Mouse (Mus musculus): Measurements from ENCODE around the gene Ak5.
"Not testable (repeated sequence)": the region's sequence is repeated elsewhere in the genome, so short reads cannot be mapped to it uniquely, and the experiment has no call there.

Ak5 gene

DNA sequence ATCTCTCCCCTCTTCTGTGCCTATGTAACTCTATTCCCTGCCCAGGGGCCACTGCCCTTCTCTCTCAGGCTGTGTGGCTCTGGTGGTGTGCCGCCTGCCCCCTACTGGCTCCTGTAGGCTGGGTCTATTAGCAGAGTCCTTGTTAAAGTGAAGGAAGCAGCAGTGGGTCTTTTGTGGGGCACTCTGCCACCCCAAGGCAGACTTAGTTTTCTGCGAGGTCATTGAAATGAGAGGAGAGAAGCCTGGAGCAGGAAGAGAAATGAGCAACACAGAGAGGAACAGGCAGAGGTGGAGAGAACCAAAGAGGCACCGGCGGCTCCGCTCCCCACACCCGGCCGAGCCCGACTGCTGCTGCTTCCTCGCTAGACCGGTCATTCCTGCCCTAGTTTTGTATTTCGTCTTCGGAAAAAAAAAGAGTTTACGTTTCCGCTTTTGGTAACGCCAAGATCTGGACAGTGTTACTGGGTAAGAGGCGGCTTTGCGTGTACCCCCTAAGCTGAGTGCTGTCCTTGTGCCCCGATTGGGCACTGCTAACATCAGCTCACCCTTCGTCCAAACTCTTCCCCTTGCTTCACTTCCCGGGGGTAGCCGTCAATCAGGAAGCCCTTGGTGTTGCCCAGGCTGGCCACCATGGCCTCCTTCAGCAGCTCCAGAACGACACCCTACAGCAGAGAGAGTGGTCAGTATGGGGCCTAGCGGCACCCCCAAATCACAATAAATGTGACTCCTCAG, 190.2 kb downstream of the Ak5 start:
- DNase-seq (ENCODE audit: low read depth, low spot score), result no peak

DNA sequence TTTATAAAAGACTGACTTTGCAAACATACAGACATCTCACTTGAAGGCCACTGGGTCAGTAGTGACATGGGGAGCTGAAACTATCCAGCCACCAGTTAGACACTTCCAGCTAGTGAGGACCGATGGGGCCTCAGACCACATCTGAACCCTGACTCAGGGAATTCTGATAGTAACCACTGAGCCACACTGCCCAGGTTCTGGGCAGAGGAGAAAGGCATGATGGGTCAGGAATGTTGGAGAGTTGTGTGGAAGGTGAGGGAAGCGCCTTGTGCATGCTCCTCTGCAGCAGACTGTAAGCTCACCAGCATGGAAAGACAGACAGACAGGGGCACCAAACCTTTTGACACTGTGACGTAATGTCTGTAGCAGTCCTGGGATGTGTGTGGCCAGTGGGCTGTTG, 192.3 kb downstream of the Ak5 start:
- DNase-seq (ENCODE audit: low read depth, low spot score), result no peak

- DNase-seq (ENCODE audit: low read depth, low spot score), result no peak
Observed at GRCm38 (mm10) chr3:152475278-152475669, 192.9 kb downstream of the Ak5 start.

DNA sequence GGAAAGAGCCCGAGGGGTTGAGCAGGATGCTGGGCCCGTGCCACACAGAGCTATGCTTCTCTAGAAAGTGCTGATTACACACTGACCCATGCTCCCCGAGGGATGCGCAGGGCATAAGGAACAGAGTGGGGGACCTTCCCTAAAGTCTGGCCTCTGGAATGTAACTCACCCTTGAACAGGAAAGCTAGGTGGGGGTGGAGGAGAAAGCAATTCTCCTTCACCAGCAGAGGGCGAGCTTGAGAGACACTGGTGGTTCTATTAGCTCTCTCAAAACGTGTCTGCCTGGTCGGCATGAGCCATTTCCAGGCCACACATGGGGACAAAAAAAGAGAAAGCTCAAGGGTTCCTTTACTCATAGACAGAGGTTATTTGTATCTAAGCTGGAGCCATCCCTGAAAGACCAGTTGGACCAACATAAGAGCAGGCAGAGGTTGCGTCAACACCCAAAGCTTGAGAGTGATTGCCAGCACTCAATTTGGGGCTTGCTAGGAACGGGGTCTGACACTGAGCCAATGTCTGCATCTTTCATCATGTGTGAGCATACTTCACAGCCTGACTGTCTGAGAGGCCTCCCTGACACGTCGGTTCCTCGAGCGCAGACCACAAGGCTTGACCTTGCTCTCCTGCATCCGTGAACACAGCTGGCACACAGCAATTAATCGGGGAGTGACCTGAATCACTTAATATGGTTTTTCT, 193.4 kb downstream of the Ak5 start:
- peak; percentile 43 for DNase-seq (ENCODE audit: low read depth, low spot score)

- DNase-seq (ENCODE audit: low read depth, low spot score), result no peak
Observed at GRCm38 (mm10) chr3:152472676-152473075, 195.5 kb downstream of the Ak5 start.

DNA sequence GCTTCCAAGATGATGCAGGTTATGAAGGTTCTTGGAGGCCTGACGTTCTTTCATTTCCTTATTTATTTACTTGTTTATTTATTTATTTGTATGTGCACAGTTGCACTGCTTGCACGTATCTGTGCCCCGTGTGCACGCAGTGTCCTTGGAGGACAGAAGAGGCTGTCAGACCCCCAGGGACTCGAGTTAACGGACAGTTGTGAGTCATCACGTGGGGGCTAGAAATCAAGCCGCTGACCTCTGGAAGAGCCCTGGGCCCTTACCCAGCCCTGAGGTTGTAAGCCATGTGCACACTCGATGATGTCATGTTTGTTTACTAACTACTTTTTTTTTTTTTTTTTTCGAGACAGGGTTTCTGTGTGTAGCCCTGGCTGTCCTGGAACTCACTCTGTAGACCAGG, 197.8 kb downstream of the Ak5 start:
- no peak for DNase-seq (ENCODE audit: low read depth, low spot score)

DNA sequence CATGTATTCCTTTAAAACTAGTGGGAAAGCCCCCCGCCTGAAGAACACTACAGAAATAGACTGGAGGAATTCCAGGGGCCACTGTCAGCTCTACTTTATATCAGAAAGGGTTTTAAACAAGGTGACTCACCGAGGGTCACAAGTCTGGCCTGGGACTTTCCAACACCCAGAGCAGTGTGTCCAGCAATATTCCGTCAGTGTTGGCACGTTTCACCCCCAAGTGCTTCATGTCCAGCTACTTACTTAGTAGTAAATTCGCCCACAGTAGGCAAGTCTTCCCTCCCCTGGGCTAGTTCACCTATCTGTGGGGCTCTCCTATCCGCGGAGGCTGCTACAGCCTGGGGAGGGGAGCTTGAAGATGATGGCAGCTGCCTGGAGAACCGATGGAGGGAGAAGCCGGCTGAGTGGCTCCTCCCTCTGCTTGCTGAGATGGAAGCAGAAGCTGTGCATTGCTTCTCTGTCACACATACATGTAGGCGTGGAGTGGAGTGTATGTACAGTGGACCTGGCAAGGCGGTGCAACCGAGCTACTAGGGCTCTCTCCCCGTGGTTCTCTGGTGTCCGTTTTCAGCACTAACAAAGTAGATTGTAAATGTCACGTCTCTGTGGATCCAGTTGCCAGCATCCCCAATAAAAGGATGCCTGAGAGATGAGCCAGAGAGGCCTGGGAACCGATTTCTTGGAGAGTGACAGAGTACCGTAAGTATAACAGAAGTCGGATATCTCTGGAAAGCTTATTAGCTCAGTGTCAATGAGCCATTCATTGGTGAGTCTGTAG, 198.5 kb downstream of the Ak5 start:
- DNase-seq (ENCODE audit: low read depth, low spot score), result no peak

GRCm38 (mm10) chr3:152468569-152469041, 199.6 kb downstream of the Ak5 start:
- no peak for DNase-seq (ENCODE audit: low read depth, low spot score)

GRCm38 (mm10) chr3:152468032-152468431, 200.1 kb downstream of the Ak5 start:
- no peak for DNase-seq (ENCODE audit: low read depth, low spot score)

DNA sequence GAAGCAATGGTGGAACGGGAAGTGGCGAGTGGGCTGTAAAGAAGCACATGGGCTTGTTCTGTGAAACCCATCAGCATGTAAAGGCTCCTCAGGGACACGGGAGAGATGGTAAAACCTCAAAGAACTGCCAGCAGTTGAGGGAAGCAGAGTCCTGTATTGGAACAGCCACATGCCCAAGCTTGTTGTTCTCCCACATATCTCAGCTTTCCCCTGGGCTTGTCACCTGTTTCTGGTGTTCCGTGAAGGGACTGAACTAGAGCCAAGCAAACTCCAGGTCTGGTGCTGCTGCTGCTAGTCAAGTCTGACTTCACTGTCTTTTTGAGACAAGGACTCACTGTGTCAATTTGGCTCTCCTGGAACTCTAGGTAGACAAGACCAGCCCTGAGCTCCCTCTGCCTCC, 200.8 kb downstream of the Ak5 start:
- no peak for DNase-seq (ENCODE audit: low read depth, low spot score)

DNA sequence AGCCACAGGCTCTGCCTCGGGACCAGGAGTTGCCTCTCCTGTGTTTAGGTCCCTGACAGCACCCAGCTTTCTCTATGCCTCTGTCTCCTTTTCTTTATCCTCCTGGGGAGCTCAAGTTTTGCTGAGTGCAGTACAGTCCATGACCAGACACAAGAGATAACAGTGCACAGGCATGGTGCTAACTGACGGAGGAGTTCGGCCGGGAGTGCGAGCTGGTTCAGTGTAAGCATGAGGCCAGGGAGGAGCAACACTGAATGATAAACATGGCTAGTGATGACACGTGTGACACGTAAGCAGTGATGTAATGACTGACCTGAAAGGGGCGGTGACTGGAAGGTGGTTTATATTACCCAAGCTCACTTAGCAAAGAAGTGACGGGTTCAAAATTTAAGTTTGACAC, 201.3 kb downstream of the Ak5 start:
- no peak for DNase-seq (ENCODE audit: low read depth, low spot score)

DNA sequence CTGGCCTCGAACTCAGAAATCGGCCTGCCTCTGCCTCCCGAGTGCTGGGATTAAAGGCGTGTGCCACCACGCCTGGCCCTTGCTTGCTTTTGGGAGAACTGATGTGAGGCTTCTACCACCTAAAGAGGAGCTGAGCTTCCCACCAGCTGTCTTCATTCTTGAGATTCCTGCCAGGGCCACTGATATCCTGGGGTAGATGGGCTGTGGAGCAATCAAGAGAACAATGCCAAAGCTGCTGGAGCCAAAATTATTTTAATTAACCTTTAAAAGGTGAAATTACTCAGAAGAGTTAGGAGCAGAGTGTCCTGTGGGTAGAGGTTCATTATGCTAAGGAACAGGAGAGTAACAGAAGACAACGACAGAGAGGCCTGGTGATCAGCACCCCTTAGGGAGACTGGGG, 202.8 kb downstream of the Ak5 start:
- no peak for DNase-seq (ENCODE audit: low read depth, low spot score)

DNA sequence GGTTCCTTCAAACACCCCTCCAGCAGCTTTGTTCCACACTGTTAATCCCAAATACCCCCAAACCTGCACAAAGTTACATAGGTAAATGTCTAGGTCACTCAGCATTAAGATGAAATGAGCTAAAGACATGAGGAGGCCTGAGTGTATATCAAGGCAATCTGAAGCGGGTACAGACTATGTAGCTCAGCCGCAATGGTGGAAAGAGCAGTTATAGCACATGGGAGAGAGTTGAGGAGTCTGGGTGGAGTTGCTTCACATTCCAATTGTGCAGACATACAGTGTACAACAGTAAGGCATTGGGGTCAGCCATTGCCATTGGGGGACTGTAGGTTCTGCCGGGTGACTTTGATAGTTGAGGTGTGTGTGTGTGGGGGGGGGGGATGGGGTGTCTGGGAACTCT, 203.7 kb downstream of the Ak5 start:
- DNase-seq (ENCODE audit: low read depth, low spot score), result no peak

DNA sequence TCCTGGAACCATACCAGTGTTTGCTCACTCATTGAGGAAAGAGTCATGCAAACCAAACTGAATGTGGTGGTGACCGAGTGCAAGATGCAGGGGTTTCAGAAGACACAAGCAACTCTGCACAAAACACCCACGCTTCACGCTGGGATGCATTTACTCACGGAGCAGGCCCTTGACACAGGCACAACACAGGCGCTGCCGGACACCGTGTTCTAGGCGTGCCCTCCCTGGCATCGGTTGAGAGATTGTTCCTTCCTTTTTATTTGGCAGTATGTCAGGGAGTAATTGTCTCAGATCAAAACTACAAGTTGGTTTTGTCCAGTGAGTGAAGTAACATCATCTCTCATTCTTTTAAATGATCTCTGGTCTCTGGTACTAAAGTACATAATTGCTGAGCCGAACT, 205.3 kb downstream of the Ak5 start:
- no peak for DNase-seq (ENCODE audit: low read depth, low spot score)

DNA sequence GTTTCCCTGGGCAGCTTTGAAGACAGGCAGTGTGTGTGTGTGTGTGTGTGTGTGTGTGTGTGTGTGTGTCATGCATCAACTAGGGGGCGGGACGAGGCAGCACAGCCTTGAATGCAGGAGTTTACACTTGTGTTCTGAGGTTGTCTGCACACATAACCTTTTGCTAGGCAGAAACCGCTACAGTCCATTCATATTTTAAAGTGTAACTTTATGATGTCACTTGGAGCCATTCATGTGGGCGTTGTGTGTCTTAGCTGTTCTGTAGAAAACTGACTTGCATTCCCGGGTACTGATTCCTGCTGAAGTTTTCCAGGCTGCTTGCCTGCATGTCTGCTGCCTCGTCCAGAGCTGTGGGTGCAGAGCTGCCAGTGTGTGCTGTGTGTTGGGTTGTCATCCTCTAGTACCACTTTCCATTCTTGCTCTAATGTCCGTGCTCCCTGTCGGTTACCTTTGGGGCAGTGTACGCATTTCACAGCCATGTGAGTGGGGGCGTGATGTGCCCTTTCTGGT, 206.1 kb downstream of the Ak5 start:
- DNase-seq (ENCODE audit: low read depth, low spot score), result no peak

DNA sequence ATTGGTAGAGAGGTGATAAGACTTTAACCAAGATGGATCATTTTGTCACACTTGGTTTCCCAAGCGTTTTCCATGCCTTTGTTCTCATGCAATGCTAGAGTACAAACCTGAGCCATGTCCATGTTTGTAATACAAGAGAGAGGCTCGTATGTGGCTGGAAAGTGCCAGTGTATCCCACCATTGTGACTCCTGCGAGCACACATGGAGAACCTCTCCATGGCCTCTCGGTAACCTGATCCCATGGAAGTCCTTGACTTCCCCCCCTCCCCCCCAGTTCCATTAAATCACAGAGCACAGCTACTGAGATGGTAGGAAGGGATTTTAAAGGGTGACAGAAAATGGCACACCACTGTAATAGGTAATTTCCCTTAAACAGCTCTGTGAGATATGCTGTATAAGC, 207.4 kb downstream of the Ak5 start:
- no peak for DNase-seq (ENCODE audit: low read depth, low spot score)

DNA sequence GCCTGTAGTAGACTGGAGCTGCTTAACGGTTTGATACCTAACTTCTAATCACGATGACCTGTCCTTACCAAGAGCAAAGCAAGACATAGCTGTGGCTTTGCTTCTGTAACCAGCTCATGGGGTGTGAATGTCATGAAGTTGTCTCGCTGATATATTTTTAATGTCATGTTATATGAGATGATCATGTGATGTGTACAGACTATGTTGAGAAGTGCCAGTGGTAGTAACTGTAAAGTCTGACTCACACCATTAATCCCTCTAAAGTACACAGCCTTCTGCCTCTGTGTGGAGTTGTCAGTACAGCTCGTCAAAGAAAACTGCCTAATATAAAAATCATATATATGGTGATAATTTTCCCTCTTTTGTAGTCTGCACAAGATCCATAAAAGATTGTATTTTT, 209.3 kb downstream of the Ak5 start:
- not testable (repeated sequence) for DNase-seq (ENCODE audit: low read depth, low spot score)

GRCm38 (mm10) chr3:152457308-152458035, 210.7 kb downstream of the Ak5 start:
- DNase-seq (ENCODE audit: low read depth, low spot score), result no peak

GRCm38 (mm10) chr3:152453163-152453562, 215.0 kb downstream of the Ak5 start:
- DNase-seq (ENCODE audit: low read depth, low spot score), result no peak

GRCm38 (mm10) chr3:152446966-152447365, 221.2 kb downstream of the Ak5 start:
- DNase-seq (ENCODE audit: low read depth, low spot score), result no peak

DNA sequence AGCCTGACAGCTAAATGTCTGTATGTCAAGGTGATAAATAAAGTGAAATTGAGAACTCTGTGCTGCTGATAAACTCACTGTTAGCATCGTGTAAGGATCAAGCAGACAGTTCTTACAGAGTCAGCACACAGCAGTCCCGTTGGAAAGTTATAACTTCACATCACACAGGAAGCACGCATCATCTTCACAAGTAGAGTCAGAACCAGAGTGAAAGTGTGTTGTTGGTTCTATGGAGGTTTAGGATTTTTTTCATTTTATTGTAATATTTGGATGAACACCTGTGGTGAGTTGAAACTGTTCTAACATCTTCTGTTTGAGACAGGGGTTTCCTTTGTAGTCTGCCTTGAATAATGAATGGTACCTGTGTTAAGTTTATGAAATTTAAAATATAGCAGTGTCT, 224.0 kb downstream of the Ak5 start:
- no peak for DNase-seq (ENCODE audit: low read depth, low spot score)

- no peak for DNase-seq (ENCODE audit: low read depth, low spot score)
Observed at GRCm38 (mm10) chr3:152442795-152443194, 225.4 kb downstream of the Ak5 start.
